Mouse (Mus musculus): ENCODE measurements around the gene Abi3bp. TPM values are rescaled to one million over a fixed set of nuclear protein-coding genes. Genes with fewer than 3 reads are reported as not detected.

The Abi3bp gene
- total and polyA plus RNA-seq, 3 experiments, result 0.03 TPM; not detected in 2

- Histone ChIP-seq H3K4me1 (ENCODE audit: control insufficient read depth in 1 of 2, insufficient read depth in 2 of 2, low read length in 2 of 2) (no peaks in the 10 kb centered on the region), H3K36me3 (ENCODE audit: control insufficient read depth in 1 of 2, insufficient read depth in 2 of 2, low read length in 2 of 2) (no peaks in the 10 kb centered on the region), H3K9me3 (replicated peaks; ENCODE audit: insufficient read depth, low read length) (no peaks in the 10 kb centered on the region), H3K4me3 (ENCODE audit: control insufficient read depth in 1 of 2, insufficient read depth in 1 of 2, low read depth in 2 of 2, low read length in 2 of 2) (no peak overlapping the region), H3K79me2 (ENCODE audit: control insufficient read depth, insufficient read depth, low read length, poor library complexity) (no peaks in the 10 kb centered on the region), H3K9ac (ENCODE audit: control insufficient read depth, low read depth, low read length, poor library complexity, severe bottlenecking) (no peak overlapping the region), H3K27ac (ENCODE audit: control insufficient read depth, low read depth, low read length) (no peak overlapping the region), H3K27me3 (ENCODE audit: control insufficient read depth in 1 of 2, insufficient read depth in 2 of 2, low read length in 2 of 2) (peaks cover 3% of the 10 kb centered on the region in 2 experiments; a peak in 2 of 4 replicates)
- no peak for TF ChIP-seq KAT2A (conservative IDR thresholded peaks at IDR 0.05; ENCODE audit: low read depth, low read length)
- TF ChIP-seq ZC3H11A (IDR thresholded peaks at IDR 0.05; ENCODE audit: low read depth, low read length), result no peak
- TF ChIP-seq MAFK (IDR thresholded peaks at IDR 0.05; ENCODE audit: borderline replicate concordance, low read depth, low read length), result no peak
- no peak for TF ChIP-seq ETS1 (IDR thresholded peaks at IDR 0.05; ENCODE audit: low read depth, low read length)
- TF ChIP-seq POLR2AphosphoS5 (IDR thresholded peaks at IDR 0.05; ENCODE audit: borderline replicate concordance, low read depth, low read length), result no peak
- no peak for TF ChIP-seq CTCF (IDR thresholded peaks at IDR 0.05 in 2 of 3, conservative IDR thresholded peaks at IDR 0.05 in 1 of 3; ENCODE audit: control insufficient read depth in 1 of 3, insufficient read depth in 1 of 3, low read depth in 2 of 3, low read length in 3 of 3, poor library complexity in 1 of 3, severe bottlenecking in 1 of 3)
- no peak for TF ChIP-seq MAZ (IDR thresholded peaks at IDR 0.05; ENCODE audit: low read depth, low read length)
- TF ChIP-seq HCFC1 (IDR thresholded peaks at IDR 0.05; ENCODE audit: low read depth, low read length), result no peak
- TF ChIP-seq EP300 (IDR thresholded peaks at IDR 0.05; ENCODE audit: low read depth in 1 of 2, low read length in 2 of 2), result no peak
- DNase-seq (ENCODE audit: low read depth, low spot score), result no peak
These were observed 193.3 kb downstream of the Abi3bp start for GRCm38 (mm10) chr16:56670941-56671340.

DNA sequence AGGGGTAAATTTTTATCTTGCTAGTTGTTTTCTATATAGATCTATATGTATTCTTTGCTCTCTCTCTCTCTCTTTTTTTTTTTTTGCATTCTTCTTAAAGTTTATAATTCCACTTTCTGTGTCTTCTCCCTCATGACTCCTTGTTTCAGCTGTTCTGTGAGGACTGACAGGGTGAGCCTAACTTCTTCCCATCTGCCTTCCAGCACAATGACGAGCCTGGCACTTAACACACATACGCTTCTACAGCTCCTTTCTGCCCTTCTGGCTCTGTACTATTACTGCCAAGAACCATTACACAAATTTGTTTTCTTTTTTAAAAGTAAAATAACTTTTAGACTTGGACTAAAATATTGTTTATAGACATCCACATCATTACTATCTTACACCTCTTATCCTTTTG lies 195.7 kb downstream of the Abi3bp start:
- DNase-seq (ENCODE audit: low read depth, low spot score), result no peak

More for the DNA sequence above, 195.7 kb downstream of the Abi3bp start:
- Histone ChIP-seq H3K4me1 (ENCODE audit: control insufficient read depth in 1 of 2, insufficient read depth in 2 of 2, low read length in 2 of 2) (no peaks in the 10 kb centered on the region), H3K9ac (ENCODE audit: control insufficient read depth, low read depth, low read length, poor library complexity, severe bottlenecking) (no peak overlapping the region), H3K4me3 (ENCODE audit: control insufficient read depth in 1 of 2, insufficient read depth in 1 of 2, low read depth in 2 of 2, low read length in 2 of 2) (no peak overlapping the region), H3K27me3 (ENCODE audit: control insufficient read depth in 1 of 2, insufficient read depth in 2 of 2, low read length in 2 of 2) (peaks cover 0 to 3% of the 10 kb centered on the region in 2 experiments; a peak in 2 of 4 replicates), H3K79me2 (ENCODE audit: control insufficient read depth, insufficient read depth, low read length, poor library complexity) (no peaks in the 10 kb centered on the region), H3K9me3 (replicated peaks; ENCODE audit: insufficient read depth, low read length) (no peaks in the 10 kb centered on the region), H3K27ac (ENCODE audit: control insufficient read depth, low read depth, low read length) (no peak overlapping the region), H3K36me3 (ENCODE audit: control insufficient read depth in 1 of 2, insufficient read depth in 2 of 2, low read length in 2 of 2) (no peaks in the 10 kb centered on the region)
- no peak for TF ChIP-seq CHD2 (IDR thresholded peaks at IDR 0.05; ENCODE audit: low read length)
- no peak for TF ChIP-seq TCF12 (IDR thresholded peaks at IDR 0.05; ENCODE audit: low read depth, low read length)
- TF ChIP-seq ELF1 (IDR thresholded peaks at IDR 0.05; ENCODE audit: low read depth, low read length), result no peak
- TF ChIP-seq POLR2AphosphoS5 (IDR thresholded peaks at IDR 0.05; ENCODE audit: borderline replicate concordance, low read depth, low read length), result no peak
- TF ChIP-seq RAD21 (IDR thresholded peaks at IDR 0.05; ENCODE audit: low read depth, low read length), result no peak
- no peak for TF ChIP-seq KAT2A (conservative IDR thresholded peaks at IDR 0.05; ENCODE audit: low read depth, low read length)
- no peak for TF ChIP-seq MEF2A (IDR thresholded peaks at IDR 0.05; ENCODE audit: extremely low read depth, insufficient replicate concordance, low read depth, low read length, poor library complexity, severe bottlenecking)
- no peak for TF ChIP-seq ZMIZ1 (IDR thresholded peaks at IDR 0.05; ENCODE audit: low read depth, low read length)
- TF ChIP-seq USF2 (IDR thresholded peaks at IDR 0.05; ENCODE audit: borderline replicate concordance in 1 of 2, insufficient read depth in 1 of 2, low read depth in 1 of 2, low read length in 2 of 2), result no peak
- TF ChIP-seq GABPA (IDR thresholded peaks at IDR 0.05; ENCODE audit: low read depth, low read length), result no peak
- TF ChIP-seq ZKSCAN1 (IDR thresholded peaks at IDR 0.05; ENCODE audit: low read depth, low read length), result no peak
- TF ChIP-seq ETS1 (IDR thresholded peaks at IDR 0.05; ENCODE audit: low read depth, low read length), result no peak
- TF ChIP-seq CHD1 (IDR thresholded peaks at IDR 0.05; ENCODE audit: low read depth, low read length), result no peak
- TF ChIP-seq MAZ (IDR thresholded peaks at IDR 0.05; ENCODE audit: low read depth, low read length), result no peak
- TF ChIP-seq MAX (IDR thresholded peaks at IDR 0.05; ENCODE audit: low read length), result no peak
- no peak for TF ChIP-seq POLR2AphosphoS2 (IDR thresholded peaks at IDR 0.05; ENCODE audit: low read length)
- no peak for TF ChIP-seq MYB (IDR thresholded peaks at IDR 0.05; ENCODE audit: low read depth, low read length)
- no peak for TF ChIP-seq POLR2A (IDR thresholded peaks at IDR 0.05; ENCODE audit: control insufficient read depth in 1 of 2, insufficient read depth in 1 of 2, low read depth in 1 of 2, low read length in 2 of 2, poor library complexity in 1 of 2)
- no peak for TF ChIP-seq HCFC1 (IDR thresholded peaks at IDR 0.05; ENCODE audit: low read depth, low read length)
- no peak for TF ChIP-seq SIN3A (IDR thresholded peaks at IDR 0.05; ENCODE audit: low read length)
